Mouse (Mus musculus) T-helper 2 cell (primary cell): ENCODE measurements around the gene Hdac7.

Source experiments
- in situ Hi-C: fragments of 300-600 bp; cut with MboI, MseI; formaldehyde crosslinking; loops from one replicate; pipeline ENCODE4 v1.15.1; 2025; ENCODE audit warnings: high pct_unique_total_duplicates

Gene Hdac7

DNA sequence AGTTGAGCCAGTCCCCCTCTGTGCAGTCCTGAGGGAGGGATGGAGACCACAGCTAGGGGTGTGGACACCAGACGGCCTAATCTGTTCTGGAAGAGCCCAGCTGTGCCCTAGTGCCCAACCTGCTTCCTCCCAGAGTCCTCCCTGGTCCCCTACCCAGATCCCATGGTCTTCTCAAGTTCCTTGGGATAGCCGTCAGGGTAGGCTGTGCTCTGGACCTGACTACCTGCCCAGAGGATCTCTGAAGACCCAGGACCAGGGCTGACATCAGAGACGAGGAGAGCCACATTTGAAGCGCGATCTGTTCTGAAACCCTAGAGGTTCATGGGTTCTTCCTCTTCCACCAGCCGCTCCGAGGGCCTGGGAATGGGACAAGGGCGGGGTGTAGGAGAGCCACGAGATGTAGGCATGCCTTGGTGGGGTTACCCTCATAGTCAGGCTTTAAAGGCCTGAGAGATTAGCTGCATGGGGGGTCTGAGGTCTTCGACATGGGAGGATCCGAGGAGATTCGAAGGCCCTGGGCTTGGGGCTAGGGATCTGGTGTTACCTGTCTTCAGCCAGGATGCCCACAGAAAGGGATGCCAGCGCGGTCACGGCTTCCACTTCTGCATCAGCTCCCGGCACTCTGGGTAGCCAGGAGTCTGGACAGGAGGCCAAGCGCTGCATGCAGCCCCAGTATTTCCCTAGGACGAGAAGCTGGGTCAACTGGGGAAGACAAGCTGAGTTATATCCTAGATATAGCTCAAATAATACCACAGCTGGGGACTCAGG lies 50.7 kb downstream of the Hdac7 start:
- in situ Hi-C loops = loop anchor here (5.0 kb wide), 2 partner anchors 39 to 76 kb away; no protein-coding TSS in a partner anchor

GRCm38 (mm10) chr15:97791126-97791700 lies 53.1 kb downstream of the Hdac7 start:
- in situ Hi-C loops = loop anchor here (5.0 kb wide), 2 partner anchors 41 to 74 kb away; no protein-coding TSS in a partner anchor

DNA sequence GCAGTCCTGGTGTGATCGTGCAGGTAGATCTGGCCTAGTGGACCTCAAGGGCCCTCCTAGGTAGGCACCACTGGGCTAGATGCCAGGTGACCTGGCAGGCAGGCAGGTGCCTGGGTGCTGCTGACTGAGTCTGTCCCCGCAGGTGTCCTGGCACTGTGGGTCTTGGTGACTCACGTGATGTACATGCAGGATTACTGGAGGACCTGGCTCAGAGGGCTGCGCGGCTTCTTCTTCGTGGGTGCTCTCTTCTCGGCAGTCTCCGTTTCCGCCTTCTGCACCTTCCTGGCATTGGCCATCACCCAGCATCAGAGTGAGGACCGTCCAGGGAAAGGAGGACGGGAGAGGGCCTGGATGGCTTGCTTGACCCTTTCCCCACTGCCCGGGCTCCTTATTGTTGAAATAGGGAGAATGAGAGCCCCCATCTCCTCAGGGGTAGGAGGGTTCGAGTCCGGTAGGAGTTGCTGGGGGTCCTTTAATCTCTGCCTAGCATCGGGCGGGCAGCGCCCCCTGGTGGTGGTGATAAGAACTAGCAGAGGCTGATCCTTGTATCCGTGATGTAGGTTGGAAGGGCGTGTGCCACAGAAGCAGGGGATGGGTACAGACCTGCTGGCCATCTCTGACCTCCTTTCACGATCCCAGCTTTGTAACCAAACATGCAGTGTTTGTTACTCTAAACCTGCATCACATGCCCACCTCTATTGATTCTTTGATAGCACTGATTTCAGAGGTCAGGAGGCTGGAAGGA lies 54.4 kb downstream of the Hdac7 start:
- in situ Hi-C loops = loop anchor here (5.0 to 10.0 kb wide), 3 partner anchors 42 to 335 kb away; no protein-coding TSS in a partner anchor

- in situ Hi-C loops = loop anchor here (10.0 kb wide), 1 partner anchor 334 kb away; no protein-coding TSS in a partner anchor
Measured at GRCm38 (mm10) chr15:97788821-97789220, 55.5 kb downstream of the Hdac7 start.

GRCm38 (mm10) chr15:97787799-97788667 lies 56.3 kb downstream of the Hdac7 start:
- in situ Hi-C loops = loop anchor here (10.0 kb wide), 1 partner anchor 333 kb away; no protein-coding TSS in a partner anchor

GRCm38 (mm10) chr15:97787148-97787798 lies 57.0 kb downstream of the Hdac7 start:
- in situ Hi-C loops = loop anchor here (10.0 kb wide), 1 partner anchor 332 kb away; no protein-coding TSS in a partner anchor

- in situ Hi-C loops = loop anchor here (10.0 kb wide), 1 partner anchor 332 kb away; no protein-coding TSS in a partner anchor
Measured at GRCm38 (mm10) chr15:97786412-97787112, 57.7 kb downstream of the Hdac7 start.

GRCm38 (mm10) chr15:97785731-97786411 lies 58.4 kb downstream of the Hdac7 start:
- in situ Hi-C loops = loop anchor here (10.0 kb wide), 1 partner anchor 331 kb away; no protein-coding TSS in a partner anchor

GRCm38 (mm10) chr15:97784561-97785161 lies 59.6 kb downstream of the Hdac7 start:
- in situ Hi-C loops = loop anchor here (10.0 kb wide), 1 partner anchor 330 kb away; no protein-coding TSS in a partner anchor

DNA sequence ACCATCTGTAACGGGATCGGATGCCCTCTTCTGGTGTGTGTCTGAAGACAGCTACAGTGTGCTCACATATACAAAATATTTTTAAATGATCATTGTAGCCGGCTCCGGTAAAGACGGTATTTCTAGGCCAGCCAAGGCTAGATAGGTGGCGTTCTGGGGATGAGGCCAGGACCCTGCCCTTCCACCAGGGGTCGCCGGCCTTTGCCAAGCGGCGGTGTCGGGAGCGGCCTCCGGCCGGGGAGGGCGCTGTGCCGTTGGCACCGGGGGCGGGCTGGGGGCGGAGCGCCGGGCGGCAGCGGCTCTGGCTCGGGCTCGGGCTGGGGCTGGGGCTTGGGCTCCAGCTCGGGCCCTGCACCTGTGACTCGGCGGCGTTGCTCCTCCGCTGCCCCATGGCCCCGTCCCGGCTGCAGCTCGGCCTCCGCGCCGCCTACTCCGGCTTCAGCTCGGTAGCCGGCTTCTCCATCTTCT lies 60.2 kb downstream of the Hdac7 start:
- in situ Hi-C loops = loop anchor here (10.0 kb wide), 1 partner anchor 329 kb away; no protein-coding TSS in a partner anchor

GRCm38 (mm10) chr15:97782749-97783105 lies 61.6 kb downstream of the Hdac7 start:
- in situ Hi-C loops = loop anchor here (10.0 kb wide), 1 partner anchor 328 kb away; no protein-coding TSS in a partner anchor

DNA sequence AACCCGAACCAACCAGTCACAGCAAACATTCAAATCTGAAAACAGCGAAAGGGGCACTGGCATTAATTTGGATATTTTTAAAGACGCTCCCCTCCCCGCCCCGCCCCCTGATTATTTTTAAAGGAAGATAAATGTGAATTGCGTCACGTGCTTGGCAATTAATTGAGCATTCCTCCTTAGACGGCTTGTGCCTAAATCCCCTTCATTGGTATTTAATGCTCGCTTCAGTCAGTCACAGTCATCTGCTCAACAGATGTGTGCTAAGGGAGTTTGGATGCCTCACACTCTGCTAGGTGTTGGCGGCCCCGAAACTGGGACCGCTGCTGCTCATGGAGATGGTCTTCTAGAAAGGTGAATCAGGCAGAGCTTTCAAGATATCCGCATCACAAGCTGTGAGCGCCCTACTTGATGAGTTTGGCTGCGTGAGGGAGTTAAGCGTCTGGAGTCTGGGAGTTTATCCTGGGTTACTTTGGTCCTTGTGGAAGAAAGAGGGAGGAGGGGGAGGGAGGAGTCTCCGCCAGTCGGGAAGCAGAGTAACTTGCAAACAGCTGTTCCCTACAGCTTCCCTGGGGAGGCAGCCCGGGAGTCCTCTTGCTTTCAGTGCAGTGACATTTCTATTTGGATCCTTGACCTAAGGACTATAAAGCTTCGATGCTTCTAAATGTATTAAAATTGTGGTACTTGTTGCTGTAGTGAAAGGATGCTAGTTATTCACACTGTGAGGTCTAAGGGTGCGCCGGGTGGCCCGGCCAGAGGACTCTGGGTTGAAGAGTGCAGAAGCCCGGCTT lies 62.1 kb downstream of the Hdac7 start:
- in situ Hi-C loops = loop anchor here (10.0 kb wide), 1 partner anchor 327 kb away; no protein-coding TSS in a partner anchor

DNA sequence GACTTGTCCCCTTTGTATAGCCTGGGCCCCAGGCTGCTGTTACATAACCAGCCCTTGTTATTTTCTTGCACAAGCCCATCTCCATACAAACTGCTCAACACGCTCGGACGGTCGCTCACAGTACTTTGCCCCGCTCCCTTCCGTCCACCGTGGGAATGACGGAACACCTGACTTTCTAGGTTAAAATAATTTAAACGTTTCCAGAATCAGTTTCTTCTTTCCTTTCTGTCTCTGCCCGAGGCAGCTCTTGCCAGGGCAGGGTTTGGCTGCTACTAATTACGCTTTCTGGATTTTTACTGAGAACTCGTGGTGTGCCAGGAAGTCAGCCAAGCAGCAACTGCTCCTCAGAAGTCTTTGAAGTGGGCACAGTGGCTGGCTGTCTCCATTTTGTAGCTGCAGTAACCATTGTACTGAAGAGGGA lies 63.7 kb downstream of the Hdac7 start:
- in situ Hi-C loops = loop anchor here (10.0 kb wide), 1 partner anchor 326 kb away; no protein-coding TSS in a partner anchor

DNA sequence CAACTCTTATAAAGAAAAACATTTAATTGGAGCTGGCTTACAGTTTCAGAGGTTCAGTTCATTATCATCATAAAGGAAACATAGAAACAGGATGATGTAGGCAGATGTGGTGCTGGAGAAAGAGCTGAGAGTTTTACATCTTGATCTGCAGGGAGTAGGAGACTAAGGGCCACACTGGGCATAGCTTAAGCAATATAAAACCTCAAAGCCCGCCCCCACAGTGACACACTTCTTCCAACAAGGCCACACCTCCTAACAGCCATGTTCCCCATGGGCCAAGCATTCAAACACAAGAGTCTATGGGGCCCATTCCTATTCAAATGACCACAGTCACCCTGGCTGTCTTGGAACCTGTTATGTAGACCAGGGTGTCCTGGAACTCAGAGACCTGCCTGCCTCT lies 64.7 kb downstream of the Hdac7 start:
- in situ Hi-C loops = no loop called here

- in situ Hi-C loops = no loop called here
Measured at GRCm38 (mm10) chr15:97778311-97779098, 65.8 kb downstream of the Hdac7 start, which contains the start of gene Slc48a1. Gene Slc48a1, plus strand, starts transcription at chr15:97778520.

- in situ Hi-C loops = no loop called here
Measured at GRCm38 (mm10) chr15:97776919-97777318, 67.4 kb downstream of the Hdac7 start.

DNA sequence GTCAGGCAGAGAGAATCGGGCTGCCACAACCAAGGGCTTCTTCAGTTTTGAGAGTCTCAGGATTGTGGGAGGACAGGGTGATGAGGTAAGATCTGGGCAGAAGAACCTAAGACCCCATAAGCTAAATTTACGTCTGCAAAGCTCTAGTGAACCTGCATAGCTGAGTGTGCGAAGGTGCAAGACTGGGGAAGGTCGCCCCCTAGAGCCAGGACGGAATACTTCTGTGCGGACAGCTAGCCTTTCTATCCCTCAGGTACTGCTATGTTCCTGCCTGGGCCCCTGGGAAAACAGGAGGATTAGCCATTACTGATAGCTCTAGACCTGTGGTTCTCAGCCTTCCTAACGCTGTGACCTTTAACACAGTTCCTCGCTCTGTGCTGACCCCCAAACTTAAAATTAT lies 67.8 kb downstream of the Hdac7 start:
- in situ Hi-C loops = no loop called here
